Mouse (Mus musculus): Measurements from ENCODE around the gene Prkn. TPM values are rescaled to one million over a fixed set of nuclear protein-coding genes. Genes with fewer than 3 reads are reported as not detected.

Gene Prkn
- total RNA-seq, 2 experiments from 2014 or later = 16.6 to 16.8 TPM

- DNase-seq (ENCODE audit: low spot score in 2 of 2) = no peak
These were observed 1223.3 kb downstream of the Prkn start for GRCm38 (mm10) chr17:12063533-12063932.

GRCm38 (mm10) chr17:12066054-12066453 is 1225.9 kb downstream of the Prkn start:
- no peak for DNase-seq (ENCODE audit: low spot score in 2 of 2)

GRCm38 (mm10) chr17:12076816-12077215 is 1236.6 kb downstream of the Prkn start:
- DNase-seq (ENCODE audit: low spot score in 2 of 2) = no peak

DNA sequence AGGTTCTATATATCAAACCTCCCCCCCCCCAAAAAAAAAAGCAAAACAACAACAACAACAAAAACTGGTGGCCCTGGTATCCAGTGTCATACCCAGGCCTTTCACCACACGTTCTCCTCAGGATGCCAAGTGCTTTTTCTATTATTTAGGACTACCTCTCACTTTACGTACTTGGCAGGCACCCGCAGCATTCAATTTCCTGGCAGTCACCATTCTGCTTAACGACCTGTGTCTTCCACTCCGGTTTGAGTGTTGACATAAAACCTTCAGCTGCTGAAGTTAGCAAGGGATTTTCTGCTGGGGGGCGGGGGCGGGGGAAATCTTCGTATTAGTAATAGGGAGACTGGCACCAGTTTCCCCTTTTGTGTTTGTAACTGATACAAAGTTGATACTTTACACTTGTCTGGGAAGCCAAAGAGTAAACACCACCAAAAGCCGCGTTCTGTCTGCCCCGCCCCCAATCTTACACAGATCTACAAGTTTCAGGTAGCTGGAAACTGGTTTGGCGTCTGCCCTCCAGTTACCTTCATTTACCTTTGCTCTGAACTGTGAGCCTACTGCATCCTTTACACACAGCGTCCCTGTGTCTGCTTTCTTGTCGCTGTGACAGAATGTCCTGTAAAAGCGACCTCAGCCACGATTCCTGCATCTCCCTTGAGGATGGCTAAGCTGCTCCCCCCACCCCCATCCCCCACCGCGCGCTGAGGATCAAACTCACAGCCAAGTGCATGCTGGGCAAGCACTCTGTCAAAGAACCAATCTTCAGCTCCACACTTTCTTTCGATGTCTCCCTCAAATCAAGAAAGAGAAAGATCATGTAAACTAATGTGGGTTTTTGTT is 1240.7 kb downstream of the Prkn start:
- DNase-seq (ENCODE audit: low spot score in 2 of 2) = no peak

DNA sequence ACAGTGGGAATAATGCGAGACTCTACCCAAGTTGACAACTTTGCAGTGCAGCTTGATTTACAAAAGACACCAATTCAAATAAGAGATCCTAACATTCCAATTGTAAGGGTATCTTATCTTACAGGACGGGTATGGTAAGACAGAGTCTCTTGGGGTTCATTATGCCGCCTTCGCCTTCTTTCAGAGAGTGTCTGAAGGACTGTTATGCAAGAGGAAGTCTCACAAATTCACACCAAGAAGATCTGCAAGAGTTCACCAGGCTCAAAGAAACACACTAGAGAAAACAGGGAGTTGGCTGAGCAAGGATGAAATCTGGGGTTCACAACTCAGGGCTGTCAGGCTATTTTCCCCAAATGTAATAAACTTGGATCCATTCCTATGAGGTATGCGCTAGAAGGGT is 1242.0 kb downstream of the Prkn start:
- peak in 1 of 2 experiments; percentile 28 for DNase-seq (ENCODE audit: low spot score in 2 of 2)

DNA sequence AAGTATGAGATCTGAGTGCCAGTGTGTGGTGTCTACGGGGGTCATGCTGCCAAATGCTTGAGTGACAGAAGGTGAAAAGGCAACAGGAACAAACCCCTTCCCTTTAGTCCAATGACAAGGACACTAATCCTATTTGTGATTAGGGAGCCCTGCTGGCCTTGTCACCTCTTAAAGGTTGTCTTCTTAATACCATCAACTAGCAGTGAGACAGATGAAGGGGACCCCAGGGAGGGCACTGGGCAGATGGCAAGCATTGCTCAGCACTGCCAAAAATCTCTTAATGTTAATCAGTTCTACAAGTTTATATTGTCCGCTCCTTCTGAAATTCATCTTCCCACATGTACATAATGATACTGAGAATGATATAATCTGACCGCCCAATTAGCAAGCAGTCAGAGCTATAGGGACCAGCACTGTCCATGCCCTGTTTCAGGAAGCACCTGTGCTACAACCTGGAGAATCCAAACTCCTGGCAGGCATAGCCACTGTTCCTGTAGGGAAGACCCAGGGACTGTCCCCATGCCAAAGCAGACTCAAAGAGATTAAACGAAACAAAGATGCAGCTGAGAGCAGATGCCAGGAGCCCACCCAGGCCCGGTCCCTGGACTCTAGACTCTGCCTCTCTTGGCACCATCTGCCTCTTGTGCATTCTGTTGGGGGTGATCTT is 1250.2 kb downstream of the Prkn start:
- no peak for DNase-seq (ENCODE audit: low spot score in 2 of 2)

DNA sequence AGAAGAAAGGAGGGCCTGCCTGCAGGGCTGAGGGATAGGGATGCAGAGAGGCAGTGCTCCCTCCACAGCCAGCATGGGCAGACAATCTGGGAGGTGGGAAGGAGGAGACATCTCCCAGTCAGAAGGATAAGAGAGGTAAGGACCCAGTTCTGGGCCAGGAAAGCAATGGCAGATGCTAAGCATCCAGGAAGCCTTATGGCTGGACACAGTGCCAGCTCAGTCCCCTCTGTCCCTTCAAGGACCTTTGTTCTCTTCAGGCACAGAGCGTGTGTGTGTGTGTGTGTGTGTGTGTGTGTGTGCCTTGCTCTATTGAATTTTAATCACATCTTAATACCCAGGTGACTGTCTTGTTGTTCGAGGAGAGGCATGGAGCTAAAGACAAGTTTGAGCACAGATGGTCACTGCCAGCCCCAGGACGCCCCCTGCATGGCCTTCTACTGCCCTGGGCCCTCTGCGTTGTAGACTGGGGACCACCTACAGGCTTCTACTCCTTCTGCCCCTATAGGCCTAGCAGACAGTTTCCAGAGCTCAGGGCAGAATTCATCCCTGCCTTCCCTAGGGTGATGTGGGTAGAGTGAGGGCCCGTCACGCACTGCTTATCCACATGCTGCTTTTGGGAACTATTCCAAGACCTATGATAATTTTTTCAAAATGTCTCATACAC is 1252.8 kb downstream of the Prkn start:
- no peak for DNase-seq (ENCODE audit: low spot score in 2 of 2)

GRCm38 (mm10) chr17:12094016-12094415 is 1253.8 kb downstream of the Prkn start:
- DNase-seq (ENCODE audit: low spot score in 2 of 2) = no peak

DNA sequence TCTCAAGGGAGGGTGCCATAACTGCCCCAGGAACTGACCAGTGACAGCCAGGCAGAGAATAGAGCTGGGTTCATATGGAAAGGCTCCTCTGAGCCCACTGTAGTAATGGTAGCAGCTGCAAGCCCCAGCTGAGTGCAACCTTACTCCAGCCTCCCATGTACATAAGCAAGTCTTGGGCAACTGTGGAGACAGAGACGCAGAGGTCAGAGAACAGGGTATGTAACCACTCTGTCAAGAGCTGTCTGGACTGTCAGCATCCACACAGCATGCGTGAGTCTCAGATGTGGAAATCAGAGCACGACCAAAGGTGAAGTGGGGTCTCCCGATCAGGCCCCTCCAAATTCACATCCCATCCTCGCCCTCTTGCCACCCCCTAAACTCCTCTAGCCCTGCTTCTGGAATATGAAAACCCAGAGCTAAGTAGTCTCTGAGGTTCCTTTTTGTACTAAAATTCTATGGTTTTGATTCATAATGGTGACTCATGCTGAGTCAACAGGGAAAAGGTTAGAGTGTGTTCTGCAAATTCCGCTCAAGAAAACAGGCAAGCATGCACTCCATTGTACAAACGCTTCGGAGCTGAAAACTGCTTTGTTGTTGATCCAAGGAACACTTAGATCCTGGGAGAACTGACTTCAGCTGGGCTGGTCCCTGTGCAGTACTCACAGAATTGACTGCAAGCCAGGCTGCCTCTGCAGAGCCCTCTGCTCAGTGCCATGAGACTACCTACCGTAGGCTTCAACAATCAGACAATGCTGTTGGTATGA is 1254.8 kb downstream of the Prkn start:
- DNase-seq (ENCODE audit: low spot score in 2 of 2) = peak; percentile 16 to 64

GRCm38 (mm10) chr17:12099415-12099814 is 1259.2 kb downstream of the Prkn start:
- no peak for DNase-seq (ENCODE audit: low spot score in 2 of 2)

DNA sequence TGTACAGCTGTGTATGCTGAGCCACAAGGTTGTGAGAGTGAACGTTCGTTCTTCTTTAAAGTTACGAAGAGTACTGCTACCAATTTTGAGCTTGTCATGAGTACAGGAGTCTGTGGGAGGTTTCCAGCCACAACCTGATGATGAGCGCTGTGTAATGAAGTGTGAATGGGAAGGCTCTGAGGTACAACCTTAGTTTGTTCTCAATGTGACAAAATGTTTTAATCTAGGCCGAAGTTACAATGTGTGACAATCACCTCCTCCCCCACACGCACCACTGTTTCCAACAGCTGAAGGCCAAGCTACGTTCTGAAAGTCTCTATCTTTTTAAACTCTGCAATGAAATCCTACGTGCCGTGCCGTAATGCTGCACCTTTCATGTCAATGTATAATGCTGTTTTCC is 1262.1 kb downstream of the Prkn start:
- DNase-seq (ENCODE audit: low spot score in 2 of 2) = no peak

- DNase-seq (ENCODE audit: low spot score in 2 of 2) = no peak
These were observed 1263.6 kb downstream of the Prkn start for GRCm38 (mm10) chr17:12103781-12104180.

DNA sequence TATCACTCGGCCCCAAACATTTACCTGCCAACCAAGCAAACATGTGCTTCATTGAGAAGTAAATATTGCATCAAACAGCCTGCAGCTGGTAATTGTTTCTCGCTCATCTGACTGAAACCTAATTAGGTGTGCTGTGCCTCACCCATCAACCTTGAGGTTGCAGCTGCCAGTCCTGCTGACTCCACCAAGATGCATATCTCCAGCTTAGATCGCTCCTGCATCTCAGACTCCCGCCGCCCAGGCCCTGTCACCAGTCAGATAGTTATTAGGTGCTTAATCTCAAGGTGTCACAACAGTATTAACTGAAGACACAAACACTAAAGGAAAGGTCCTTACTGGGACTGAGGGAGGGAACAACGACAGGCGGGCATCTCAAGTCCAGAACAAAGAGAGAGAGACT is 1264.1 kb downstream of the Prkn start:
- DNase-seq (ENCODE audit: low spot score in 2 of 2) = no peak

- no peak for DNase-seq (ENCODE audit: low spot score in 2 of 2)
These were observed 1264.5 kb downstream of the Prkn start for GRCm38 (mm10) chr17:12104690-12105089.

- no peak for DNase-seq (ENCODE audit: low spot score in 2 of 2)
These were observed 1266.1 kb downstream of the Prkn start for GRCm38 (mm10) chr17:12106255-12106654.

Other genes with a start within 250 kb of the Prkn start
- gene Pacrg, start 73 bp upstream of the Prkn start, total RNA-seq (2021) = 10 to 100 TPM; 19.9 to 23.8 TPM

Measured in layer of hippocampus, adult 18-20 months (tissue).